ENCODE assay signal across 17 mouse cellular contexts in the genomic region with DNA sequence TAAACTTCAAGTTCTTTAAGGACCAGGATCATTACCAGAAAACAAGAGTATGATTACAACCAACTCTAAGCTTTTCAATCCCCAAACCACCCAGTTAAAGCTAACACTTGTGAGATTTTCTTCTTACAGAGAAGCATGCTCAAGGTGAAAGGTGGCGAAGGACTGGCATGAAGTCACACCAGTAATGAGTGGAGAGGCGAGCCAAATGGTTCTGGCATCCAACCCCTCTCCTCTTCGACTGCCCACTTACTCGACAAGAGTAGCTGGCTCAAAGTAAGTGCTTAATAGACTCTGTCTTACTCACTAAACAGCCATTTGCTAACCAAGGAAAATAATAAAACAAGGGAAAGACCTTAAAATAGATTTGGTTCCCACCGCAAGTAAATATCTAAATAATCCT. TPM values are rescaled to one million over a fixed set of nuclear protein-coding genes. Genes with fewer than 3 reads are reported as not detected.
"Had no signal": no experiment of that assay in that cellular context is flagged by ENCODE, and none has a peak within 500 bp of the region (broad histone marks: within the 10 kb centered on the region; RNA-seq: fewer than 3 reads in every experiment).

No protein-coding gene starts in this region.

- DNase-seq: kidney, adult 2 months; kidney, postnatal 14 days; liver; liver, embryonic 13.5 days; liver, postnatal 0 days; right cerebral cortex, postnatal 14 days; thymus, postnatal 36 days had no signal

- H3K4me1 ChIP-seq: kidney, embryonic 15.5 days; limb, embryonic 12.5 days; liver, embryonic 13.5 days; megakaryocyte, embryonic 14.5 days; midbrain, embryonic 15.5 days; neural tube, embryonic 12.5 days; stomach, embryonic 15.5 days had no signal

- H3K27ac ChIP-seq: kidney, embryonic 15.5 days; left cerebral cortex, adult 2 months; limb, embryonic 12.5 days; liver, embryonic 13.5 days; macrophage; midbrain, embryonic 15.5 days; neural tube, embryonic 12.5 days; stomach, embryonic 15.5 days had no signal

- H3K27me3 ChIP-seq: kidney, embryonic 15.5 days; limb, embryonic 12.5 days; liver, embryonic 13.5 days; megakaryocyte, embryonic 14.5 days; midbrain, embryonic 15.5 days; neural tube, embryonic 12.5 days; stomach, embryonic 15.5 days had no signal

- H3K4me2 ChIP-seq: kidney, embryonic 15.5 days; limb, embryonic 12.5 days; liver, embryonic 13.5 days; midbrain, embryonic 11.5 days; midbrain, embryonic 15.5 days; neural tube, embryonic 12.5 days; stomach, embryonic 15.5 days had no signal

- H3K4me3 ChIP-seq: kidney, embryonic 15.5 days; left cerebral cortex, adult 2 months; limb, embryonic 12.5 days; liver, embryonic 13.5 days; megakaryocyte, embryonic 14.5 days; midbrain, embryonic 15.5 days; neural tube, embryonic 12.5 days; stomach, embryonic 15.5 days had no signal

- H3K9ac ChIP-seq: kidney, embryonic 15.5 days; limb, embryonic 12.5 days; liver, embryonic 13.5 days; liver, postnatal 0 days; midbrain, embryonic 15.5 days; neural tube, embryonic 12.5 days; stomach, embryonic 15.5 days had no signal

- ATAC-seq: intestine, embryonic 16.5 days; liver, postnatal 0 days; midbrain, embryonic 15.5 days had no signal

- H3K9me3 ChIP-seq: kidney, embryonic 15.5 days; limb, embryonic 12.5 days; midbrain, embryonic 15.5 days; neural tube, embryonic 12.5 days; stomach, embryonic 15.5 days had no signal

- H3K36me3 ChIP-seq: kidney, embryonic 15.5 days; limb, embryonic 12.5 days; liver, embryonic 13.5 days; midbrain, embryonic 15.5 days; neural tube, embryonic 12.5 days; stomach, embryonic 15.5 days had no signal

RNA-seq across cellular contexts. Expression of gene Bmpr1b, which starts 30.4 kb away (rescaled TPM):
- polyA plus RNA-seq: liver, postnatal 0 days; macrophage had no signal
